Mouse (Mus musculus): ENCODE measurements around the gene Midn. TPM values are rescaled to one million over a fixed set of nuclear protein-coding genes. Genes with fewer than 3 reads are reported as not detected.
A peak's percentile ranks its signal among the peaks of the same experiment; 100 is the strongest.

Gene Midn
- polyA plus RNA-seq, 1 experiment from 2014 or later: 5.7 TPM

GRCm38 (mm10) chr10:80138553-80139438, 9.3 kb upstream of the Midn start, which contains the start of gene Atp5d:
Atp5d (plus strand) TSS chr10:80138632.
- WGBS (ENCODE audit: insufficient replicate concordance): under 1% methylated on average over 89 of the region's 94 CpGs
- H3K27me3 ChIP-seq (replicated peaks): peaks cover 56% of the 10 kb centered on the region
- no peaks in the 10 kb centered on the region for H3K9me3 ChIP-seq (replicated peaks)
- H3K36me3 ChIP-seq: peaks cover 6% of the 10 kb centered on the region
- peak within 1 kb of the TSS; percentile 73 for H3K9ac ChIP-seq
- ATAC-seq: peak; percentile 13; the same call in 1 of the 2 replicates
- peak within 1 kb of the TSS; percentile 65 for H3K4me3 ChIP-seq
- peak within 1 kb of the TSS; percentile 97 for H3K4me2 ChIP-seq
- H3K27ac ChIP-seq: peak within 1 kb of the TSS; percentile 50
- peaks cover 67% of the 10 kb centered on the region for H3K4me1 ChIP-seq

- Histone ChIP-seq H3K4me1 (peaks cover 73% of the 10 kb centered on the region), H3K9ac (peak overlapping the region; percentile 73), H3K27me3 (replicated peaks) (peaks cover 56% of the 10 kb centered on the region), H3K4me2 (peak overlapping the region; percentile 97), H3K4me3 (peak overlapping the region; percentile 65), H3K36me3 (peaks cover 12% of the 10 kb centered on the region), H3K27ac (peak overlapping the region; percentile 15; the same call in 1 of the 2 replicates), H3K9me3 (replicated peaks) (no peaks in the 10 kb centered on the region)
- WGBS (ENCODE audit: insufficient replicate concordance): under 1% methylated on average over 9 of the region's 10 CpGs
- no peak; the same call in 1 of the 2 replicates for ATAC-seq
Observed at GRCm38 (mm10) chr10:80139439-80139775, 8.7 kb upstream of the Midn start.

DNA sequence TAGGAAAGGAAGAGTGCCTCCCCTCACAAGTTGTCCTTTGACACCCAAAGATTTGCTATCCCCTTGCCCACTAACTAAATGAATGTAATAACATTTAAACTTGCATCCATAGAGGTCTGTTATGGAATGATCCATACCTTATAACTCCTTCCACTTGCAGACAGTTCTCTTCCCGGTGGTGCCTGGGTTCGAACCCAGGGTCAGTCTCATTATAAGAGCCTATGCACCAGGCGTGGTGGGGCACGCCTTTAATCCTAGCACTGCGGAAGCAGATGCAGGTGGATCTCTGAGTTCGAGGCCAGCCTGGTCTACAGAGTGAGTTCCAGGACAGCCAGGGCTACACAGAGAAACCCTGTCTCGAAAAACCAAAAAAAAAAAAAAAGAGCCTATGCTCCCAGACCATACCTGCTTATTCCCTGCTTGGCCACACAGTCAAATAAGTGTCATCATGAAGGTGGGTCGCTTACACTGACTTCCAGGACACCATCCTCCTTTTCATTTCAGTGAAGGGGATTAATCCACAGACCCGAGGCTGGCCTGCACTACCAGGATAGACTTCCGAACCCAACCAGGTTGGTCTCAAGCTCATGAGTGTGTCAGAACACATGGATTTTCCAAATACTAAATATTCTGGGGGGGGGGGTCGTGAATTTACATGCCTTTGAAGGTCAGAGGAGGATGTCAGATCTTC, 8.0 kb upstream of the Midn start:
- peak overlapping the region; percentile 94 for H3K27ac ChIP-seq
- no peak for ATAC-seq
- peak overlapping the region; percentile 71; the same call in 1 of the 2 replicates for H3K9ac ChIP-seq
- H3K4me1 ChIP-seq: peaks cover 80% of the 10 kb centered on the region
- peaks cover 19% of the 10 kb centered on the region for H3K36me3 ChIP-seq
- peak overlapping the region; percentile 97 for H3K4me2 ChIP-seq
- peaks cover 49% of the 10 kb centered on the region for H3K27me3 ChIP-seq (replicated peaks)
- no peaks in the 10 kb centered on the region for H3K9me3 ChIP-seq (replicated peaks)
- WGBS (ENCODE audit: insufficient replicate concordance): 70% methylated on average over 11 of the region's 11 CpGs
- H3K4me3 ChIP-seq: no peak overlapping the region

GRCm38 (mm10) chr10:80140666-80141035, 7.4 kb upstream of the Midn start, which contains the start of gene Cbarp:
Cbarp (minus strand) TSS chr10:80140835.
- peaks cover 86% of the 10 kb centered on the region for H3K4me1 ChIP-seq
- WGBS (ENCODE audit: insufficient replicate concordance): 70% methylated on average over 10 of the region's 10 CpGs
- H3K27me3 ChIP-seq (replicated peaks): peaks cover 44% of the 10 kb centered on the region

GRCm38 (mm10) chr10:80141243-80141642, 6.8 kb upstream of the Midn start:
- Histone ChIP-seq H3K9ac (peak overlapping the region; percentile 71), H3K36me3 (peaks cover 30% of the 10 kb centered on the region), H3K27ac (peak overlapping the region; percentile 94), H3K9me3 (replicated peaks) (no peaks in the 10 kb centered on the region), H3K4me2 (peak overlapping the region; percentile 90), H3K4me1 (peaks cover 92% of the 10 kb centered on the region), H3K4me3 (peak overlapping the region; percentile 76), H3K27me3 (replicated peaks) (peaks cover 38% of the 10 kb centered on the region)
- peak; percentile 80 for ATAC-seq
- 0% methylated on average over 29 of the region's 29 CpGs for WGBS (ENCODE audit: insufficient replicate concordance)

More at GRCm38 (mm10) chr10:80140666-80141035, 7.4 kb upstream of the Midn start, which contains the start of gene Cbarp:
- Histone ChIP-seq H3K9me3 (replicated peaks) (no peaks in the 10 kb centered on the region), H3K9ac (peak within 1 kb of the TSS; percentile 71), H3K36me3 (peaks cover 25% of the 10 kb centered on the region), H3K27ac (peak within 1 kb of the TSS; percentile 94), H3K4me3 (peak within 1 kb of the TSS; percentile 76), H3K4me2 (peak within 1 kb of the TSS; percentile 97)
- ATAC-seq: no peak

DNA sequence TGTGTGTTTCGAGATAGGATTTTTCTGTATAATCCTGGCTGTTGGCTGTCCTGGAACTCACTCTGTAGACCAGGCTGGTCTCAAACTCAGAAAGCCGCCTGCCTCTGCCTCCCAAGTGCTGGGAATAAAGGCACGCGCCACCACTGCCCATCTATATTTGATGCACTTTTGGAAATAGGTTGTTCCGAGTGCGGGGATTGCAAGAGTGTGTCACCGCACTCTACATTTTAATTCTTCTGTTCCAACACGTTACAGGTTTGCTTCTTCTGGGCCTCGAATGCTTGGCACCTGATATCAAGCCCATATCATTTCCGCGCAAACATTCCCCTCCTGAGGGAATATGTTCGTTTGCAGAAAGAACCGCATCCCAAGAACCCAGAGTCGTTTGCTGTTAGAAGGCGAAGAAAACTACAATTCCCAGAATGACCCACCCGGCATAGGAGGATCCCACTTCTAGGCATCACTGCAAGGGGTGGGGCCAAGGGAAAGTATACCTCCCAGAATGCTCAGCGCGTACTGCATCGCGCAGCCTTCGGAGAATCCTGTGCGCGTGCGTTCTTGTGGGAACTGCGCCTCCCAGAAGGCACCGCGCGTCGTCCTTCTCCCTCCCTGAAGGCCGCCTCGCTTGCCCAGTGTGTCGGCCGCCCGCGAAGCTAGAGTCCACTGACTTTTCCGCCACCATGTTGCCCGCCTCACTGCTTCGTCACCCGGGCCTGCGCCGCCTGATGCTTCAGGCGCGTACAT, 6.1 kb upstream of the Midn start:
- Histone ChIP-seq H3K27me3 (replicated peaks) (peaks cover 31% of the 10 kb centered on the region), H3K9ac (peak overlapping the region; percentile 88), H3K9me3 (replicated peaks) (no peaks in the 10 kb centered on the region), H3K4me3 (peak overlapping the region; percentile 76), H3K36me3 (peaks cover 36% of the 10 kb centered on the region), H3K27ac (peak overlapping the region; percentile 94), H3K4me1 (peaks cover 92% of the 10 kb centered on the region), H3K4me2 (peak overlapping the region; percentile 90)
- peak; percentile 81 for ATAC-seq
- WGBS (ENCODE audit: insufficient replicate concordance): under 1% methylated on average over 43 of the region's 43 CpGs

DNA sequence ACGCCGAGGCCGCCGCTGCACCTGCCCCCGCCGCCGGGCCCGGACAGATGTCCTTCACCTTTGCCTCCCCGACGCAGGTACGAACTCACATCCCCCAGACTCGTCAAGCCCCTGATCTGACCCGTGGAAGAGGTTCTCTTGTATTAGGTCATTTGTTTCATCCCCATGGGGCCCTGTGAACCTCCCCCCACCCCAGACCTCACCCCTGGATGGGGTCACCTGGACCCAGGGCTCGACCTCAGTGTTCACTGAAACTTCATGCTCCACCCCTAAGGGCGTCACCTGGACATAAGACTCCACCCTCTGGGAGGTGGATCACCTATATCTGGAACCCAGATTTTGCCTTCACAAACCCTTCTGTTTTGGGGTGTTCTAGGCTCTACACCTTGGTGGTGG, 5.5 kb upstream of the Midn start:
- Histone ChIP-seq H3K9ac (peak overlapping the region; percentile 88), H3K9me3 (replicated peaks) (no peaks in the 10 kb centered on the region), H3K4me3 (peak overlapping the region; percentile 76), H3K27me3 (replicated peaks) (peaks cover 25% of the 10 kb centered on the region), H3K27ac (peak overlapping the region; percentile 94), H3K36me3 (peaks cover 38% of the 10 kb centered on the region), H3K4me1 (peaks cover 92% of the 10 kb centered on the region), H3K4me2 (peak overlapping the region; percentile 90)
- under 1% methylated on average over 15 of the region's 15 CpGs for WGBS (ENCODE audit: insufficient replicate concordance)
- ATAC-seq: peak; percentile 19; the same call in 1 of the 2 replicates

- no peak overlapping the region; the same call in 1 of the 2 replicates for H3K27ac ChIP-seq
- H3K4me1 ChIP-seq: peaks cover 89% of the 10 kb centered on the region
- H3K36me3 ChIP-seq: peaks cover 38% of the 10 kb centered on the region
- ATAC-seq: no peak
- 86% methylated on average over 7 of the region's 7 CpGs for WGBS (ENCODE audit: insufficient replicate concordance)
- no peak overlapping the region for H3K9ac ChIP-seq
- H3K4me3 ChIP-seq: peak overlapping the region; percentile 76; the same call in 1 of the 2 replicates
- peak overlapping the region; percentile 90 for H3K4me2 ChIP-seq
- H3K9me3 ChIP-seq (replicated peaks): no peaks in the 10 kb centered on the region
- peaks cover 14% of the 10 kb centered on the region for H3K27me3 ChIP-seq (replicated peaks)
Observed at GRCm38 (mm10) chr10:80143664-80144063, 4.4 kb upstream of the Midn start.

DNA sequence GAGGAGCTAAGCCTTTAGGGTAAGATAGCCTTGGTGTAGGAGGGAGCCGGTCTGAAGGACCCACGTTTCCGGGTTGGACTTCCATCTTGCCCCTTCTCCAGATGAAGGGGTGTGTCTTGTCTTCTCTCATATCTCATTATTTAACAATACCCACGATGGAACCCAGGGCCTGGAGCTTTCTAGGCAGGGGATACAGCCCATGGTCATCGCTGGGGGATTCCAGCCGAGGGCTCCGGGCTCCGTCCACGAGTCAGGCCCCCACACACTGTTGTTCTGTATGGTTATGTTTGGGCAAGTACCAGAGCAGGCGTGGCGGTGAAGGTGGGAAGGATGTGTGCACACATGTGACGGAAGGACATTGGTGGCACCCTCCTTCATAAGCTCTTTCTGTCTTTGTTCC, 3.9 kb upstream of the Midn start:
- Histone ChIP-seq H3K36me3 (peaks cover 38% of the 10 kb centered on the region), H3K27me3 (replicated peaks) (peaks cover 9% of the 10 kb centered on the region), H3K4me1 (peaks cover 84% of the 10 kb centered on the region), H3K27ac (peak overlapping the region; percentile 57; the same call in 1 of the 2 replicates), H3K4me3 (no peak overlapping the region), H3K9me3 (replicated peaks) (no peaks in the 10 kb centered on the region), H3K4me2 (no peak overlapping the region), H3K9ac (0 out of 2 replicates have a peak overlapping the region, but pooled peaks have one; percentile 91)
- ATAC-seq: no peak
- WGBS (ENCODE audit: insufficient replicate concordance): 90% methylated on average over 12 of the region's 12 CpGs

GRCm38 (mm10) chr10:80144864-80145838, 2.9 kb upstream of the Midn start:
- no peak for ATAC-seq
- Histone ChIP-seq H3K4me1 (peaks cover 81% of the 10 kb centered on the region), H3K4me2 (peak overlapping the region; percentile 98), H3K27me3 (replicated peaks) (no peaks in the 10 kb centered on the region; the same call in 1 of the 2 replicates), H3K9ac (peak overlapping the region; percentile 91), H3K4me3 (peak overlapping the region; percentile 5; the same call in 1 of the 2 replicates), H3K27ac (peak overlapping the region; percentile 98), H3K9me3 (replicated peaks) (no peaks in the 10 kb centered on the region), H3K36me3 (peaks cover 43% of the 10 kb centered on the region)
- WGBS (ENCODE audit: insufficient replicate concordance): 78% methylated on average over 20 of the region's 20 CpGs

Data from liver, embryonic 12.5 days (tissue).